In the genomic region with DNA sequence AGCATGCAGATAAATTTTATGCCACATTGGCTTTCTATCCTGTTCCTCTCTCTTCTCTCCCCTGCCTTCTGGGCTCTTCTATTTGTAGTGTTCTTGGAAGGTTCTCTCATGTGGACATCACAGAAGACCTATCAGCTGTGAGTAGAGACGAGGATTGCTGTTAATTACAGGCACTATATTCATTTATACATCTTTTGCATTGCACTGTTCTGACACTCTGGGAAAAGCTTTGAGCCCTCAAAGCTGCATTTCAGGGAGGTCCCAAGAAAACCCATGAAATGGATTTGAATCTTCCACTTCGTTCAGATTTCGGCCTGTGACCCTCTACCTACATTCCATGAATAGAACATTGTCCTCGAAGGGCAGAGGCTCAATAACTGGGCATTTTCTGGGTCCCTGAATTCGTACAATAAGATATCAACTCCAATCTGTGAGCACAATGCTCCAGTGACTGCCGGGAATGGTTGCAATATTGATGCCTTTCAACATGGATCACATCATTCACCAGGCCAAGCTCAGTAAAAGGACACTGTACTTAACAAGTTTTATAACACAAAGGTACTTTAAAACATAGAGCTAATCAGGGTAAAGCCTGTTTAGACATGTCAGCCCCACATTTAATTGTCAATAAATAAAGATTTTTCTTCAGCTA, we compare ENCODE assay signal across 19 mouse cellular contexts.
DNase-seq lines count a peak whose midpoint lies in the region; ATAC-seq and TF ChIP-seq lines count a peak whose summit lies in the region.
"Had no signal": no experiment of that assay in that cellular context is flagged by ENCODE, and none has a peak within 500 bp of the region (broad histone marks: within the 10 kb centered on the region; RNA-seq: fewer than 3 reads in every experiment).

No protein-coding gene starts in this region.

- no peak; the same call in 1 of the 2 replicates for ATAC-seq in forebrain, postnatal 0 days
- ATAC-seq in embryonic facial prominence, embryonic 12.5 days (ENCODE audit: insufficient number of reproducible peaks, insufficient read depth, low FRiP score, low TSS enrichment) = 0 out of 2 replicates have a peak, but pooled peaks have one; percentile 35
- ATAC-seq in forebrain, embryonic 16.5 days = peak; percentile 80
- ATAC-seq in heart, embryonic 12.5 days (ENCODE audit: insufficient number of reproducible peaks, low FRiP score) = no peak
- ATAC-seq: CD4-positive, CD25-positive, alpha-beta regulatory T cell, adult 4 months; lung, postnatal 0 days had no signal

- no peaks in the 10 kb centered on the region for H3K79me2 ChIP-seq in heart, adult 2 months (replicated peaks; ENCODE audit: control insufficient read depth, insufficient read depth, low read length)

- no peak overlapping the region for H3K27ac ChIP-seq in forebrain, embryonic 10.5 days
- no peak overlapping the region for H3K27ac ChIP-seq in forebrain, postnatal 0 days (ENCODE audit: low read depth, low read length)
- H3K27ac ChIP-seq in embryonic facial prominence, embryonic 12.5 days = no peak overlapping the region
- H3K27ac ChIP-seq in forebrain, embryonic 16.5 days (ENCODE audit: low read length) = no peak overlapping the region
- H3K27ac ChIP-seq in heart, embryonic 12.5 days (ENCODE audit: poor library complexity, severe bottlenecking) = no peak overlapping the region
- no peak overlapping the region for H3K27ac ChIP-seq in heart, adult 2 months

- intact Hi-C loops in heart, adult 2 months (cut with DNase I) = no loop called here

- H3K4me1 ChIP-seq in forebrain, embryonic 10.5 days = peaks cover 26% of the 10 kb centered on the region
- no peaks in the 10 kb centered on the region for H3K4me1 ChIP-seq in forebrain, postnatal 0 days (ENCODE audit: insufficient read depth)
- no peaks in the 10 kb centered on the region for H3K4me1 ChIP-seq in embryonic facial prominence, embryonic 12.5 days
- no peaks in the 10 kb centered on the region for H3K4me1 ChIP-seq in forebrain, embryonic 16.5 days (replicated peaks; ENCODE audit: control insufficient read depth, insufficient read depth, low read length)
- no peaks in the 10 kb centered on the region; the same call in 1 of the 2 replicates for H3K4me1 ChIP-seq in heart, embryonic 12.5 days (replicated peaks)
- H3K4me1 ChIP-seq in heart, adult 2 months (ENCODE audit: control insufficient read depth, insufficient read depth, low read length) = no peaks in the 10 kb centered on the region; the same call in 1 of the 2 replicates

- no peak for TF ChIP-seq CTCF in forebrain, postnatal 0 days (IDR thresholded peaks at IDR 0.05; ENCODE audit: low read depth)
- TF ChIP-seq CTCF in heart, adult 2 months (IDR thresholded peaks at IDR 0.05) = no peak

- peak; percentile 38 for DNase-seq in forebrain, embryonic 10.5 days (ENCODE audit: extremely low spot score, low spot score)
- DNase-seq in forebrain, postnatal 0 days = no peak
- peak; percentile 87 for DNase-seq in Muller cell, postnatal 12 days (ENCODE audit: inconsistent ontology term)
- no peak for DNase-seq in layer of hippocampus, adult 9-10 months (ENCODE audit: low spot score)
- no peak for DNase-seq in heart, adult 2 months
- DNase-seq: adrenal gland, postnatal 25 days; cerebellum, adult 2 months; heart, adult 11 months; heart, postnatal 4 days; kidney, adult 18-20 months; kidney, postnatal 10 days; left cerebral cortex, postnatal 4 days; liver had no signal

- no peak for TF ChIP-seq EP300 in heart, adult 2 months (IDR thresholded peaks at IDR 0.05; ENCODE audit: insufficient read depth, low read depth, low read length)

- H3K9me3 ChIP-seq in forebrain, embryonic 10.5 days = no peaks in the 10 kb centered on the region
- H3K9me3 ChIP-seq in forebrain, postnatal 0 days (ENCODE audit: low read length) = no peaks in the 10 kb centered on the region
- no peaks in the 10 kb centered on the region for H3K9me3 ChIP-seq in embryonic facial prominence, embryonic 12.5 days
- no peaks in the 10 kb centered on the region for H3K9me3 ChIP-seq in forebrain, embryonic 16.5 days (ENCODE audit: control insufficient read depth, low read length)
- H3K9me3 ChIP-seq in heart, embryonic 12.5 days (replicated peaks) = no peaks in the 10 kb centered on the region

- no peak for TF ChIP-seq POLR2A in heart, adult 2 months (IDR thresholded peaks at IDR 0.05; ENCODE audit: insufficient read depth, low read depth, low read length)

- 25% methylated on average over 6 of the region's 6 CpGs for WGBS in forebrain, embryonic 10.5 days
- WGBS in forebrain, postnatal 0 days = 10% methylated on average over 6 of the region's 6 CpGs
- 60% methylated on average over 6 of the region's 6 CpGs for WGBS in embryonic facial prominence, embryonic 12.5 days
- 6% methylated on average over 6 of the region's 6 CpGs for WGBS in forebrain, embryonic 16.5 days
- WGBS in heart, embryonic 12.5 days = 68% methylated on average over 6 of the region's 6 CpGs
- WGBS in heart, adult 2 months = 72% methylated on average over 6 of the region's 6 CpGs

- H3K4me2 ChIP-seq in forebrain, postnatal 0 days (ENCODE audit: low read depth) = no peak overlapping the region
- H3K4me2 ChIP-seq in embryonic facial prominence, embryonic 12.5 days (replicated peaks) = no peak overlapping the region
- H3K4me2 ChIP-seq in forebrain, embryonic 16.5 days (ENCODE audit: low read length) = no peak overlapping the region
- no peak overlapping the region for H3K4me2 ChIP-seq in heart, embryonic 12.5 days

- peaks cover 65% of the 10 kb centered on the region for H3K27me3 ChIP-seq in forebrain, embryonic 10.5 days (ENCODE audit: poor library complexity, severe bottlenecking)
- H3K27me3 ChIP-seq in forebrain, postnatal 0 days (ENCODE audit: insufficient read depth, low read length) = no peaks in the 10 kb centered on the region
- H3K27me3 ChIP-seq in embryonic facial prominence, embryonic 12.5 days = no peaks in the 10 kb centered on the region
- no peaks in the 10 kb centered on the region for H3K27me3 ChIP-seq in forebrain, embryonic 16.5 days (replicated peaks; ENCODE audit: control insufficient read depth, insufficient read depth, low read length)
- no peaks in the 10 kb centered on the region for H3K27me3 ChIP-seq in heart, embryonic 12.5 days (replicated peaks)
- H3K27me3 ChIP-seq in heart, adult 2 months (ENCODE audit: control insufficient read depth, insufficient read depth, low read length) = no peaks in the 10 kb centered on the region

- H3K36me3 ChIP-seq in forebrain, embryonic 10.5 days (replicated peaks) = no peaks in the 10 kb centered on the region
- H3K36me3 ChIP-seq in forebrain, postnatal 0 days (ENCODE audit: insufficient read depth) = no peaks in the 10 kb centered on the region
- H3K36me3 ChIP-seq in embryonic facial prominence, embryonic 12.5 days = no peaks in the 10 kb centered on the region
- H3K36me3 ChIP-seq in forebrain, embryonic 16.5 days (ENCODE audit: control insufficient read depth, insufficient read depth) = no peaks in the 10 kb centered on the region
- H3K36me3 ChIP-seq in heart, embryonic 12.5 days = no peaks in the 10 kb centered on the region
- H3K36me3 ChIP-seq in heart, adult 2 months (ENCODE audit: control insufficient read depth, insufficient read depth, low read length) = no peaks in the 10 kb centered on the region

- H3K4me3 ChIP-seq in forebrain, embryonic 10.5 days = no peak overlapping the region
- H3K4me3 ChIP-seq in forebrain, postnatal 0 days (ENCODE audit: low read depth, low read length) = no peak overlapping the region
- no peak overlapping the region for H3K4me3 ChIP-seq in embryonic facial prominence, embryonic 12.5 days
- no peak overlapping the region for H3K4me3 ChIP-seq in forebrain, embryonic 16.5 days (replicated peaks; ENCODE audit: low read length)
- no peak overlapping the region for H3K4me3 ChIP-seq in heart, embryonic 12.5 days
- H3K4me3 ChIP-seq in heart, adult 2 months = no peak overlapping the region
- H3K4me3 ChIP-seq: myocyte had no signal

- H3K9ac ChIP-seq in forebrain, postnatal 0 days = no peak overlapping the region
- no peak overlapping the region for H3K9ac ChIP-seq in embryonic facial prominence, embryonic 12.5 days
- no peak overlapping the region for H3K9ac ChIP-seq in forebrain, embryonic 16.5 days (replicated peaks; ENCODE audit: low read depth, low read length)
- H3K9ac ChIP-seq in heart, embryonic 12.5 days = no peak overlapping the region
- H3K9ac ChIP-seq in heart, adult 2 months (ENCODE audit: low read depth, low read length) = no peak overlapping the region

Comparison
In these comparisons a context has a peak if more than half of its experiments do, and no peak if none do; other contexts are left out.
1. DNase-seq: peak in forebrain, embryonic 10.5 days (single experiment) and Muller cell, postnatal 12 days (single experiment); none in forebrain, postnatal 0 days (single experiment), layer of hippocampus, adult 9-10 months (single experiment) and heart, adult 2 months (0 of 2).
2. ATAC-seq: peak in embryonic facial prominence, embryonic 12.5 days (single experiment) and forebrain, embryonic 16.5 days (single experiment); none in forebrain, postnatal 0 days (single experiment) and heart, embryonic 12.5 days (single experiment).